Mouse (Mus musculus): ENCODE measurements around the gene Plch1. TPM values are rescaled to one million over a fixed set of nuclear protein-coding genes. Genes with fewer than 3 reads are reported as not detected.

Plch1 gene
- polyA plus RNA-seq (2014; fragmentation: Illumina TruSeq; extraction: RNeasy Lipid Tissue Mini Kit (QIAGEN cat#74804); ENCODE audit: insufficient read depth, low read depth, low replicate concordance): 0.50 TPM

DNA sequence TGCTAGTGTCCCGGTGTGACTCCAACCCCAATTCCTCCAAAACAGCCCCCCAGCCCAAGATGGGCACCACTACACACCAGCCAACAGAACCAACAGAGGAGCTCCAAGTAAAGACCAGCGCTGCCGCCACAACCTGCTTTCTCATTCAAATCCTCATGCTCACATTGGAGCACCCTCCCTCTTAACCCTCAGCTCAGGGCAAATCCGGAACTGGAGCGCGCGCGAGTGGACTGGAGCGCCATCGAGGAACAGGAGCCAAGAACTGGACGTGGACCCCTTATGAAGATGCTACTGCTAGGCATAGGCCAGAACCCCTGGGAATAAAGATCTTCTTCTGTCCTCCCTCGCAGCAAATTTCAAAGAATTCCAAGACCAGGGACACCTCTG, at the start of gene Plch1:
Gene Plch1, minus strand, starts transcription at position 164 of the 387 bp plus-strand sequence.

DNA sequence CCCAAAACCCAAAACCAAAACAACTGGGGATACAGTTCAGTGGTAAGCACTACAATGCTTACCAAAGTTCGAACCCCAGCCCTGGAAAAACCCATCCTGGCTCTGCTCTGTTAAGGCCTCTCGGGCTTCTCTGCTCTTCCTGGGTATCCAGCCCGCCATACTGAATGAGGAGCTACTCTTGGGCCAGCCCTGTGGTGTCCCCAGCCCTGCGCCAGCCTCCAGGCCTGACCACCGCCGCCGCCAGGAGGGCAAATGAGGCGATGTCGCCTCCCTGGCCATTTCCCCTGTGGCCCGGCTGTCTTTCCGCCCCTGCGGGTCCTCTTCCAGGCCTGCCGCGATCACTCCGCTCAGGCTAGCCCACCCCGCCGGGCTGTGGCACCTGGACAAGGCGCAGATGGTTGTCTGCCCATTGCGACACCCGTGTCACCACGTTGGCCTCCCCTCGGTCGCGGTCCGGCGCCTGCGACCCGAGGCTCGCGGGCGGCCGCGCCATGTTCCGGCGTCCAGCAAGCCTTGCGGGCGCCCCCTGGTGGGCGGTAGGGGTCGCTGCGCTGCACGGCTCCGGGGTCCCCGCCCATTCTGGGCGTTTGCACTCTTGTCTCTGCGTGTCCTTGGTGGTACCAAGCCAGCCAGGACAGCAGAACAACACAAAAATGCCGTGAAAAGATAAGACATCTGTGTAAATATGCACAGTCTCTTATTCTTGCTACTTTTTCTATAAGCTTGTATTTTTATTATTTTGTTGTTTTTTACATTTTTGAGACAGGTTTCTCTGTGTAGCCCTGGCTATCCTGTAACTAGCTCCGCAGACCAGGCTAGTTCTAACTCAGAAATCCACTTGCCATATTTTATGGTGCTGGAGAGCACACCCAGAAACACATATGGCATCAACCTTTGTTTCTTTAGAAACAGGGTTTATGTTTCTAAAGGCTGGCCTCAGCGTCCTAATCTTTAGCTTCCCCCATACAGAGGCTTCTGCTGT, 29.9 kb upstream of the Plch1 start, which contains the start of gene E130311K13Rik:
Gene E130311K13Rik, minus strand, starts transcription at position 595 of the 982 bp plus-strand sequence.

Other genes starting within 250 kb of the Plch1 start
- 4.2 TPM for gene E130311K13Rik, start 30.0 kb upstream of the Plch1 start, polyA plus RNA-seq (2014; fragmentation: Illumina TruSeq; extraction: RNeasy Lipid Tissue Mini Kit (QIAGEN cat#74804); ENCODE audit: insufficient read depth, low read depth, low replicate concordance)
- gene Slc33a1, start 65.3 kb upstream of the Plch1 start, polyA plus RNA-seq (2014; fragmentation: Illumina TruSeq; extraction: RNeasy Lipid Tissue Mini Kit (QIAGEN cat#74804); ENCODE audit: insufficient read depth, low read depth, low replicate concordance): 14.5 TPM
- 6.1 TPM for gene Gmps, start 76.6 kb upstream of the Plch1 start, polyA plus RNA-seq (2014; fragmentation: Illumina TruSeq; extraction: RNeasy Lipid Tissue Mini Kit (QIAGEN cat#74804); ENCODE audit: insufficient read depth, low read depth, low replicate concordance)
- not detected for gene Vmn2r1, start 182.1 kb upstream of the Plch1 start, polyA plus RNA-seq (2014; fragmentation: Illumina TruSeq; extraction: RNeasy Lipid Tissue Mini Kit (QIAGEN cat#74804); ENCODE audit: insufficient read depth, low read depth, low replicate concordance)
- gene Vmn2r2, start 242.5 kb upstream of the Plch1 start, polyA plus RNA-seq (2014; fragmentation: Illumina TruSeq; extraction: RNeasy Lipid Tissue Mini Kit (QIAGEN cat#74804); ENCODE audit: insufficient read depth, low read depth, low replicate concordance): not detected